Mouse (Mus musculus): Measurements from ENCODE around the gene Plekhg2. TPM values are rescaled to one million over a fixed set of nuclear protein-coding genes. Genes with fewer than 3 reads are reported as not detected.

Gene Plekhg2
- polyA plus RNA-seq, 1 experiment from 2014 or later = 118 TPM

DNA sequence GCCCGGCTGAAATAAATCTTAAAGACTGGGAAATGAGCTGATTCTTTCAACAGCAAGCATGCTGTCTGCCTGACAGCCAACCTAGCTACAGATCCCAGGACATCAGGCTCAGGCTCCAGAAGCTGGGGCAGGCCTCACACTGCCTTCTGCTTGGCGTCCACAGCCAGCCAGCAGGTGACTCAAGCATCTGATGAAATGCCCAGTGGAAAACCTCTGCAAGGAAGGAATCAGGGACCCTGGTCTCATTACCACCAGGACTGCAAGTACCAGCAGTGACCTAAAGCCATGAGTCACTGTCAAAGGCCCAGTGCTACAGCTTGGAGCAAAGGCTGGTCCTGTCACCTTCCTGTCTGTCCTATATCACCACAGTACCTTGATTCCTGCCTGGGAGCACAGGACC is 36.9 kb downstream of the Plekhg2 start:
- peaks cover 13% of the 10 kb centered on the region for H3K4me1 ChIP-seq
- no peak overlapping the region for H3K4me3 ChIP-seq
- H3K36me3 ChIP-seq = peaks cover 58% of the 10 kb centered on the region
- 94% methylated on average over 2 of the region's 2 CpGs for WGBS
- DNase-seq (ENCODE audit: low spot score) = no peak
- H3K27ac ChIP-seq = no peak overlapping the region
- H3K27me3 ChIP-seq (ENCODE audit: low read depth, poor library complexity, severe bottlenecking) = no peaks in the 10 kb centered on the region
- H3K9me3 ChIP-seq (replicated peaks) = no peaks in the 10 kb centered on the region

DNA sequence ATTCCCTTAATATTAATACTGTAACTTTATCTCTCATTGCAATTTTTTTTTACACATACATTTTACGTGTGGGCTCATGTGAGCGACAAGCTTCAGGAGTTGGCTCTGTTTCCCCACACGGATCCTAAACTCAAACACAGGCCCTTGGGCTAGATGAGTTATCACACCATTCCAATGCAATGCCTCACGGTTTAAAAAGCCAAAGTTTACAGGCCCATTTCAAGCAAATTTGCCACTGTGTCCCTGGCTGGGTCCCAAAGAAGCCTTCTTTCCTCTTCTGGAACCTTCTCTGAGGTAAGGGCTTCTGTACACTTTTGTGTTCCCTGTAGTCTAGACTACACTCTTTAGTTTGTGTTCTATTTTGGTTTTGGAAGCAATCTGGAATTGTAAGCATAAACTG is 37.9 kb downstream of the Plekhg2 start:
- H3K4me3 ChIP-seq = no peak overlapping the region
- no peaks in the 10 kb centered on the region for H3K27me3 ChIP-seq (ENCODE audit: low read depth, poor library complexity, severe bottlenecking)
- 90% methylated on average over 4 of the region's 4 CpGs for WGBS
- no peak for DNase-seq (ENCODE audit: low spot score)
- H3K9me3 ChIP-seq (replicated peaks) = no peaks in the 10 kb centered on the region
- H3K27ac ChIP-seq = no peak overlapping the region
- peaks cover 11% of the 10 kb centered on the region for H3K4me1 ChIP-seq
- H3K36me3 ChIP-seq = peaks cover 68% of the 10 kb centered on the region

DNA sequence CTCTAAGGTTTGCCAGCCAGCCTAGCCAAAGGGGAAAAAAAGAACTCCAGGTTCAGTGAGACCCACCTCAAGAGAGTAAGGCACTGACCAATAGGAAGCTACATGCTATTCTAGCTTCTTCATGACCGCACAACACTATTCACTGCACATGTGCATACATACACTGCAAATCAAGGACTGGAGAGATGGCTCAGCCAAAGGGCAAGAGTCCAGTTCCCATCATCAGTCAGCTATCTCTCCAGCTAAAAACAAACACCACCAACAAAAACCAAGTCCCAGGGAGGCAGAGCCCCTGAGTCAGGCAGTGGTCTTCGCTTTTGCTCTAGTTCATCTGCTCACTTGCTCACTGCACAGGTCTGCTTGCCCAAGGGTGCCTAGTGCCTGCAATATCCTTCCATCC is 44.1 kb downstream of the Plekhg2 start:
- Histone ChIP-seq H3K27ac (no peak overlapping the region), H3K36me3 (peaks cover 99% of the 10 kb centered on the region), H3K4me3 (no peak overlapping the region), H3K27me3 (ENCODE audit: low read depth, poor library complexity, severe bottlenecking) (no peaks in the 10 kb centered on the region), H3K9me3 (replicated peaks) (no peaks in the 10 kb centered on the region), H3K4me1 (no peaks in the 10 kb centered on the region)
- WGBS = 96% methylated on average over 2 of the region's 2 CpGs
- DNase-seq (ENCODE audit: low spot score) = no peak

DNA sequence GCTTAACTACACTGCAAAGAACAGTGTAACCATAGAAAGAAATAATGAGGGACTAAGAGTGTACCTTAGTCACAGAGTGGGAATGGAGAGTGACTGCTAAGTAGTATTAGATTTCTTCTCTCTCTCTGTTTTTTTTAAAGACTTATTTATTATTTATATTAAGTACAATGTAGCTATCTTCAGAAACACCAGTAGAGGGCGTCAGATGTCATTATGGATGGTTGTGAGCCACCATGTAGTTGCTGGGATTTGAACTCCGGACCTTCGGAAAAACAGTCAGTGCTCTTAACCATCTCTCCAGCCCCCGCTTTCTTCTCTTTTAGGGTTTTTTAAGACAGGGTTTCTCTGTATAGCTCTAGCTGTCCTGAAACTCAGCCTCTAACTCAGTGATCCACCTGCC is 45.9 kb downstream of the Plekhg2 start:
- WGBS = 87% methylated on average over 4 of the region's 4 CpGs
- H3K36me3 ChIP-seq = peaks cover 100% of the 10 kb centered on the region
- no peak for DNase-seq (ENCODE audit: low spot score)

DNA sequence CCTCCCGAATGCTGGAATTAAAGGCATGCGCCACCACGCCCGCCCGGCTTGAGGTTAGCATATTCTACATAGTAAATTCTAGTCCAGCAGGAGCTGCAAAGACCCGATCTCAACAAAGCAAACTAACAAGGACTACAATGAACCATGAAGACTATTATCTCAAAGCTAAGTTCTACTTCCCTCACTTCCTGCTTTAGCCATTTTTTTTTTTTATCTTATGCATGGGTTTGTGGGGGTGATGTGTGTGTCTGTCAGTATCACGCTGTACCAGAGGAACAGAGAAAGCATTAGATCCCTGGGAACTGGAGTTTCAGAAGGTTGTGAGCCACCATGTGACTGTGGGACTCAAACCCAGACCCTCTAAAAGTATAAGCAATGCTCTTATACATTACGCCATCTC is 47.1 kb downstream of the Plekhg2 start:
- no peaks in the 10 kb centered on the region for H3K27me3 ChIP-seq (ENCODE audit: low read depth, poor library complexity, severe bottlenecking)
- no peaks in the 10 kb centered on the region for H3K4me1 ChIP-seq
- DNase-seq (ENCODE audit: low spot score) = no peak
- no peak overlapping the region for H3K27ac ChIP-seq
- H3K36me3 ChIP-seq = peaks cover 100% of the 10 kb centered on the region
- no peaks in the 10 kb centered on the region for H3K9me3 ChIP-seq (replicated peaks)
- no peak overlapping the region for H3K4me3 ChIP-seq
- WGBS = 97% methylated on average over 8 of the region's 8 CpGs

More for the DNA sequence above, 45.9 kb downstream of the Plekhg2 start:
- Histone ChIP-seq H3K27ac (no peak overlapping the region), H3K4me1 (no peaks in the 10 kb centered on the region), H3K9me3 (replicated peaks) (no peaks in the 10 kb centered on the region), H3K4me3 (no peak overlapping the region), H3K27me3 (ENCODE audit: low read depth, poor library complexity, severe bottlenecking) (no peaks in the 10 kb centered on the region)

DNA sequence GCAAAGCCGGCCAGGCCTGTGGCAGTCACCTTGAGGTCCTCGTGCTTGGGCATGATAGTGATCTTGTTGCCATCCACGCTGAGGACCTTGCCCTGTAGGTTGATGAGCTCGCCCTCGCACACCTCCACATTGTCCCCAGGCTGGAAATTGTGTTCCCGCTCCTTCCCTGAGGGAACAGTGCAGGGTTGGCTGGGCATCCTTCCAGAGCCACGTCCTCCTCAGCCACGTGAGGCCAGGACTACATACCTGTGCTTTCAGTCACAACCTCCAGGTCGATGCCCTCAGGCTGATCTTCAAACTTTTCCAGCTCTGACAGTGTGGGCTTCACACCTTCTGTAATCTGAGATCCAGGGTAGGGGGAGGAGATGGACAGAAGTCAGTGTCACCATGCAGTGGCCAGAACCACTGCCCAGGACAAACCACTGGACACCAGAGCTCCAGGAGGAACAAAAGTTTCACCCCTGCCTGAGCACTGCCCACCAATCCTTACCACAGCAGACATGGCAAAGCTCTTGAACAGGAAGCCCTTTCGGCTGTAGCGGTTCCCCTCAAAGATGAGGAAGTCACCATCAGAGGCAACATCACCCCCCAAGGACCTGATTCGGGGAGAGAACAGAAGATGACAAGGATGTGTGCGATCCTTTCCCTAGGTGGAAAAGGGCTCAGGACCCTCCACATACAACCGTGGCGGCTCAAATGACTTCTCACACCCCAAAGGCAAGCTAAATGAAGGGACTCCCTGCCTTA is 50.3 kb downstream of the Plekhg2 start:
- 94% methylated on average over 15 of the region's 15 CpGs for WGBS
- no peaks in the 10 kb centered on the region for H3K4me1 ChIP-seq
- H3K4me3 ChIP-seq = no peak overlapping the region; the same call in 1 of the 2 replicates
- H3K9me3 ChIP-seq (replicated peaks) = no peaks in the 10 kb centered on the region
- no peaks in the 10 kb centered on the region for H3K27me3 ChIP-seq (ENCODE audit: low read depth, poor library complexity, severe bottlenecking)
- no peak overlapping the region for H3K27ac ChIP-seq
- no peak for DNase-seq (ENCODE audit: low spot score)
- H3K36me3 ChIP-seq = peaks cover 100% of the 10 kb centered on the region

DNA sequence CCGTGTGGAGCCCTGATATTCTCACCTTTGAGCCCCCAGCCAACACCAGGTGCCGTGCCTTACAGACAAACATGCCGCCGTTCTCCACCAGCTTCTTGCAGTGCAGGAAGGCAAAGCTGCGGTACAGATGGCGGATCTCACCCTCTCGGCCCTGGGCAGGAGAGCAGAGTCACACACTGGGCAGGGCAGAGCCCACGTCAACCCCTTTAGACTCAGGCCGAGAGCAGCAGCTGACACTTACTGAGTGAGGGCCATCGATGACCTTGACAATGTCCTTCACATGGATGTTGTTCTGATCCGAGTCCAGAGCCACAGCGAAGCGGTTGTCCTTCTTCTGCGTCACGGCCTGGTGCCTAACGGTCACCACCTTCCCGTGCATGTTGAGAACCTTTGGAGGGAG is 53.7 kb downstream of the Plekhg2 start:
- no peak for DNase-seq (ENCODE audit: low spot score)
- Histone ChIP-seq H3K27me3 (ENCODE audit: low read depth, poor library complexity, severe bottlenecking) (no peaks in the 10 kb centered on the region), H3K9me3 (replicated peaks) (no peaks in the 10 kb centered on the region), H3K4me1 (no peaks in the 10 kb centered on the region), H3K4me3 (no peak overlapping the region), H3K36me3 (peaks cover 99% of the 10 kb centered on the region), H3K27ac (no peak overlapping the region)
- 92% methylated on average over 17 of the region's 17 CpGs for WGBS

DNA sequence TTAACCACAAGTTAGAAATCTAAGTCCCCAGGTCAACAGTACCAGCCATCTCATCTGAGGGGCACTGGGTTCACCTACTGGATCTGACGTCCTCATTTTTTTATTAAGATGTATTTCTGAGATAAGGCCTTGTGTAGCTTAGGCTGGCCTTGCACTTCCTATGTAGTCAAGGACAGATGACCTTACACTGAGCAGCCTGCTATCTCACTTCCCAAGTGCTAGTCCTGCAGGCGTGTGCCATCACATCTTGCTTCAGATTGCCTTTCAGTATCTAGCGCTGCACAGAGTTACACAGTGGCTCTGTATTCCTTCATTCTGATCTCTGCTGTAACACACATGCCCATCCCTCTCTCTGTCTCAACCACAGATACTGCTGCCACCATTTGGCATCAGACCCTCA is 54.4 kb downstream of the Plekhg2 start:
- H3K27me3 ChIP-seq (ENCODE audit: low read depth, poor library complexity, severe bottlenecking) = no peaks in the 10 kb centered on the region
- H3K4me3 ChIP-seq = no peak overlapping the region
- peaks cover 92% of the 10 kb centered on the region for H3K36me3 ChIP-seq
- no peak overlapping the region for H3K27ac ChIP-seq
- no peaks in the 10 kb centered on the region for H3K9me3 ChIP-seq (replicated peaks)
- no peak for DNase-seq (ENCODE audit: low spot score)
- no peaks in the 10 kb centered on the region for H3K4me1 ChIP-seq
- WGBS = 89% methylated on average over 3 of the region's 3 CpGs

DNA sequence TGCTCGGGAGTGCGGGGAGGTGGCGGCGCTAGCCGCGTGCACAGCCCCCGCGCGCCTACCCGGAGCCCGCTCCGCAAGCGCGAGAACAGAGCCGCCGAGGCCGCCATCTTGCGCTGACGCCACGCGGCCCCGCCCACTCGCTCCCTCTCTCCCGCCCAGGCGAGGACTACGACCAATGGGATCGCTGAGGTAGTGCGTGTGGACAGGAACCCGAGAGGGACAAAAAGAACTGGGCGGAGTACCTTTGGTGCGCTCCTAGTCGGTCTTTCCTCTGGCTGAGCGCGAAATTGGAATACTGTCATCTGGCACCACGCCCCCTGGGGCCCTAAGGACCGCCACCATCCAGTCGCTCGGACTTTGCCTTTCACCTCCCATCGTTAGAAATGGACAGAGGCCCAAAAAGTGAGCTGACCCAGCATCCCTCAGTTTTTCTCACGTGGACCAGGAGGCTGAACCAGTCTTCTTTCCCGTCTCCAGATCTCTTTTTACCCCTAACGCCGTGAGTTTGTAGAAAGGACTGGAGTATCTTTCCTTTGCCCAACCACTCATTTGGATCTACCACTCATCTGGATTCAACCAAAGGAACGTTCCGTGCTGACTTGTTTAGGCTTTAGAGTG is 60.4 kb downstream of the Plekhg2 start, which contains the start of gene Timm50:
Gene Timm50, minus strand, starts transcription at position 147 of the 618 bp plus-strand sequence.
- Histone ChIP-seq H3K27ac (peak within 1 kb of the TSS; percentile 93), H3K27me3 (ENCODE audit: low read depth, poor library complexity, severe bottlenecking) (no peaks in the 10 kb centered on the region), H3K9me3 (replicated peaks) (no peaks in the 10 kb centered on the region), H3K36me3 (peaks cover 68% of the 10 kb centered on the region), H3K4me1 (peaks cover 20% of the 10 kb centered on the region), H3K4me3 (peak within 1 kb of the TSS; percentile 84)
- DNase-seq (ENCODE audit: low spot score) = peak; percentile 96
- WGBS = under 1% methylated on average over 45 of the region's 45 CpGs

DNA sequence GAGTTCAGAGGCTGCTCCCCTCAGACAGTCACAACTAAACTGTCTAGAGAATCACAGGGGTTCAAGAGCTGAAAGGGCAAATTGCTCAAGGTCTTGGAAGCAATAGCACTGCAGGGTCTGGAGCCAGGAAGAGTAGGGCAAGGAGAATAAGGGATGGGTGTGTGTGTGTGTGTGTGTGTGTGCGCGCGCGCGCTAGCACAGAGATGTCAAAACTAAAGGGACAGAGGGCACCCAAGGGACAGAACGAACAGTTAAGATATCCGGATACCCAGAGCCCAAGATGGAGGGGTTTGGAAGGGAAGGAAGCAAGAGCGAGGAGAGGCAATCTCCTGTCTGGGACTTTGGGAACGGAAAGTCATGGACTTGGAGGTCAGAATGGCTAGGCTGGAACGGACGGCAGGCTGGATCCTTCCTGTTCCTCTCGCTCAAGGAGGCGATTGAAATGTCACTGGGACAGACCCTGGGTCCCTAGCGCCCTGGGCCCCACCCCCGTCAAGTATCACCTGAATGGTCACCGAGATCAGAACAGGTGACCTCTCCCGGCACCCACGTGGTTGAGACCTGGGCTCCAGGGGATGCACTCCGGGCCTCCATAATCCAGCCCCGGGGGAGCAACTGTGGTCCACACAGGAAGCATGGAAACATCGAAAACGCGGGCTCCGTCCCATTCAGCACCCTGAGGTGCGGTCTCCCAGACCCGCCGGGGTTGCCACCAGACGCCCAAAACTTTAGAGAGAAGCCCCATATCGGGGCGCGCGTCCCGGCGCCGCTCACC is 61.1 kb downstream of the Plekhg2 start:
- no peak for DNase-seq (ENCODE audit: low spot score)
- peaks cover 68% of the 10 kb centered on the region for H3K36me3 ChIP-seq
- 6% methylated on average over 35 of the region's 35 CpGs for WGBS

DNA sequence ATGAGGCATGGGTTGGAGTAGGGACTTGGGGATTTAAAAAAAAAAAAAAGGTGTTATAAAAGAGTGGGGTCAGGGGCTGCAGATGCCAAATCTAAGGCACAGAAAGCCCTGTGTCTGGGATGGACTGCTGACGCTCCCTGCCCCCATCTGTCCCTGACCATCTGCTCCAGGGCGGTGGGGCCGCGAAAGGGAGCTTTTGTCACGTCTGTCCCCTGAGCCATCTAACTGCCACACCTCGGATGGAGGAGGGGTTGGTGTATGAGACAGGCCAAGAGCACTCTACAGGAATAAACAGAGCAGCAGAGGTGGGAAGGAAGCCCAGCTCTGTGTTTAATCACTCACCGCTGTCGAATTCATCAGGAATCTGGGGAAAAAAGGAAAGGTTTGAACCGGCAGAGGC is 62.7 kb downstream of the Plekhg2 start:
- no peak for DNase-seq (ENCODE audit: low spot score)
- WGBS = 38% methylated on average over 9 of the region's 9 CpGs
- H3K9me3 ChIP-seq (replicated peaks) = no peaks in the 10 kb centered on the region
- no peak overlapping the region for H3K27ac ChIP-seq
- H3K27me3 ChIP-seq (ENCODE audit: low read depth, poor library complexity, severe bottlenecking) = no peaks in the 10 kb centered on the region
- H3K36me3 ChIP-seq = peaks cover 68% of the 10 kb centered on the region
- H3K4me3 ChIP-seq = no peak overlapping the region
- H3K4me1 ChIP-seq = peaks cover 20% of the 10 kb centered on the region

More for the DNA sequence above, 61.1 kb downstream of the Plekhg2 start:
- H3K9me3 ChIP-seq (replicated peaks) = no peaks in the 10 kb centered on the region
- H3K4me1 ChIP-seq = peaks cover 20% of the 10 kb centered on the region
- H3K4me3 ChIP-seq = peak overlapping the region; percentile 84
- H3K27me3 ChIP-seq (ENCODE audit: low read depth, poor library complexity, severe bottlenecking) = no peaks in the 10 kb centered on the region
- peak overlapping the region; percentile 93 for H3K27ac ChIP-seq

Data from limb, embryonic 10.5 days (tissue).